Mouse (Mus musculus) NIH3T3 (cell line): ENCODE measurements around the gene Serpina1f.
"Not testable (repeated sequence)": the region's sequence is repeated elsewhere in the genome, so short reads cannot be mapped to it uniquely, and the experiment has no call there.

ENCODE experiments used
- DNase-seq: peaks from one replicate; pipeline ENCODE4 v3.0.0-alpha.2; 2012; ENCODE audit warnings: low read depth

Gene Serpina1f

DNA sequence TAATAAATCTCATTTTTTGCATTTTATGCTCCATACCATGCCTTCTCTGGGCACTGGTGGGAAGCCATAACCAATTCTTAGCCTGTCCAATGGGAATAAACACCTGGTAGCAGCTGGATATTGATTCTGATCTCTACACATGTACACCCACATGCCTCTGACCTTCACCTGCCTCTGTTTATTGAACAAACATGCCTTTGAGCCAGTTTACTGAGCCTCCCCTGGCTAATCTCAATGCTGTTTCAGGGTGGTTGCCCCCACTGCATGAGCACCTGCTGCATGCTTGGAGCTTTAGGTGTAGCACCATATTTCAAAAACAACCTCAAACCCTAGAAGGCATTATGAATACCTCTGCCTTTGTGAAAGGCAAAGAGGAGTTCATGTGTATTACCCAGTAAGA is 33.3 kb downstream of the Serpina1f start:
- DNase-seq, result not testable (repeated sequence)

DNA sequence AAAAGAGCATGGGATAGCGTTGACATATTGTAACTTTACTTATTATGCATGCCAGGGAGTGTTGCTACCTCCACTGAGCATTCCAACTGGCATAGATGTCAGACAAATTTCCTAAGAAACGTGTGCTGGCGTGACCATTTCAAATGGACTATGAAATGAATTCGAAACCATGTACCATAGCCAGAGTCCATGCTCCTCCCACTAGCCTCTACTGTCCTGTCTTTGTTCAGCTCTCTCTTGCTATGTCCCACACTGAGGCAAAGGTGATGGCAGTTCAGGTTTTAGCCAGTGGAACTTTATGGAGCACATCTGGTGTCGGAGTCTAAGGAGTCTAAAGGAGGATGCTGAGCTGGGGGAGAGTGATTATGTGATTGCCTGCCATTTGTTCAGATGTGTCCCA is 35.3 kb downstream of the Serpina1f start:
- no peak for DNase-seq

GRCm38 (mm10) chr12:103659171-103659570 is 36.2 kb downstream of the Serpina1f start:
- DNase-seq, result no peak

DNA sequence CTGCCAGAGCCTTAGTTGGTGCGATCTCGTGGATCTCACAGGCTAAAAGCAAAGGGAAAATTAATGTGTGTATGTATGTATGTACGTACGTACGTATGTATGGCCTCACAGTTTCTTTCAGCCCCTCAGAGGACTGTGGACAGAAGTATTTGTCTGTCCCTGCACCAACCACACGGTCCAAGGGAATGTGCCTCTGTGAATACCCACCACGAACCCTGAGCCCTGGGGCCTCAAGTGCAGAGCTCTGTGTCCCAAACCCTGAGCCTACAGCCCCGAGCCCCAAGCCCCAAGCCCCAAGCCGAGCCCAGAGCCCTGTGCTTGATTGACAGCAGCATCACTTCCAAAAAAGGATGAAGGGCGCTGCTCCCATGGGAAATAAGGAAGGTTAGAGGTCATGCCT is 37.3 kb downstream of the Serpina1f start:
- DNase-seq, result no peak

DNA sequence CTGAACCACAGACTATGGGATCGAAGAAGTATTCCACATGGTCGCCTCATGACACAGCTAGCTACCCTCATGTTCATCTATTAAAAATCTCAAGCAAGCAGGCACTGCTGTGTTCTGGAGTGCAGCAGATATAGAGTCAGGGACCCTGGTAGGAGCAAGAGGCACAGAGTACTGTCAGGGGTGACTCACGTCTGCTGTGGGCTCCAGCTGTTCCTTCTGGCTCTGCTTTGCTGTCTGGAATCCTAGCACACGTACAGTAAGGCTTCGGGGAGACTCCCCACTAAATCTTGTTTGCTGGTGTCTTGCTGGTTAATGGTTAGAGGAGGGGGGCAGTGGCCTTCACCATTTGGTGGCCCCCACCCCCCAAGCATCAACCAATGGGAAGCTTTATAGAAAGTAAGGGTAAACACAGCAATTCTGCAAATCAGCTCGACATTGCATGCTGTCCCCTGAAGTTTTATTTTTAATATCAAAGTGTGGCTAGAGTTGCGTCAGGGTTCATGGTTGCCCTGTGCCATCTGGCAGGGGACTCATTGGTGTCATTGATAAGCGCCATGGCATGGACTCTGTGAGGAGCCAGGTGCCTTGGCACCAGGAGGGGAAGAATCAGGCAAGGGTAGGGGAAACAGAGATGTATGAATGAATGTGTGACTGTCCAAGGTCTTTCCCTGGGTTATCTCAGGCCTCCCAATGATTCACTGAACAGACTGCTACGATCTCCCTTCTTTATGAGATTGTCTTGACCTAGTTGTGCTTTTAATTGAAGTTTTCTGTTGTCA is 38.3 kb downstream of the Serpina1f start, which contains the start of gene Serpina6:
Gene Serpina6 (minus strand): TSS at position 365 of the 779 bp plus-strand sequence.
- DNase-seq, result no peak

DNA sequence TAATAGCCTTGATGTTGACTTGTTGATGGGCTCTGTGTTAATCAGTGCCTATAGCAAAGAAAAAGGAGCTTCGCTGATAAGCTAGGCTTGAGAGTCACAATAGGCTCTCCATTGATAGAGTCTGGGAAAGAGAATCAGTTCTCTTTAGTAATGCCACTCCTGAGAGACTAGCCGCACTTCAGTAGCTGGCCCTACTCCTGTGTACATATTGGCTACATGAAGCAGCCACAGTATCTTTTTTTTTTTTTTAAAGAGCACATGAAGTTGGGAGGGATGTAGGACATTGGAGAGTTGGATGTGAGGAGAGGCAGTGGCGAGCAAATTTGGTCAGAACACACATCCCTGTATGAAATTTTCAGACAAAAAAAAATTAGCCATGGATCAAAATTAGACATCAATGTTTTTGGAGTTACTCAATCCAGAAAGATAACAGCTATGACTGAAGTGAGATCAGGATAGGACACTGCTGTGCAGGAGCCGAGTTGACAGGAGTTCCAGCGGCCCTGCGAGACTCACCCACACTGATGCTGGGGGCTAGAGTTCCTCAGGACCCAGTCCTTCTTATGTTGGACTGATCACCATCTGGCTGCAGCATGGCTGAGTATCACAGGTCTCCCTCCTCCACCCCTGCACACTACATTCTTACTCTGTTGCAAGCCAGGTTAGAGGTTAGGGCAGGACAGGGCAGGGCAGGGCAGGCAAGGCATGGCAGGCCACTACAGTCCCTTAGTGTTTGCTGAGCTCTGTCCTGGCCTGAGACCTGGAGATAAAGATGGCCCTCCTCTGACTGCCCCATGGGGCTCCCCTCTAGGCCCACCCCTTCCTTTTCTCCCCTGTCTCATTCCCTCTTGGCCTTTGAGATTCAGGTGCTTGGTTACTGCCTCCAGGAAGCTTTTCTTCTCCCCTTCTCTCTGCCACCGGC is 39.9 kb downstream of the Serpina1f start:
- DNase-seq, result no peak

GRCm38 (mm10) chr12:103653836-103654235 is 41.5 kb downstream of the Serpina1f start:
- DNase-seq, result no peak

- DNase-seq, result no peak
These were observed 49.0 kb downstream of the Serpina1f start for GRCm38 (mm10) chr12:103646314-103646713.

GRCm38 (mm10) chr12:103644601-103645000 is 50.7 kb downstream of the Serpina1f start:
- DNase-seq, result no peak

GRCm38 (mm10) chr12:103643818-103644217 is 51.5 kb downstream of the Serpina1f start:
- DNase-seq, result no peak

GRCm38 (mm10) chr12:103643336-103643735 is 52.0 kb downstream of the Serpina1f start:
- peak; percentile 78 for DNase-seq
